Mouse (Mus musculus) midbrain, postnatal 0 days (tissue): ENCODE data around the gene Diaph3. TPM values are rescaled to one million over a fixed set of nuclear protein-coding genes. Genes with fewer than 3 reads are reported as not detected.

ENCODE experiments used
- ATAC-seq: fragments of 200-750 bp; cut with Nextera tagmentation; 2 replicates; pipeline ENCODE4 v1.8.0; 2017; ENCODE audit warnings: moderate number of reproducible peaks, mild to moderate bottlenecking, moderate TSS enrichment, moderate library complexity; ENCODE audit not compliant: low FRiP score
- DNase-seq: peaks from one replicate; pipeline ENCODE4 v3.0.0-alpha.2; 2015; ENCODE audit warnings: low spot score
- H3K27ac ChIP-seq: fragments of 300-500 bp; sonication (generic); 2 replicates; pipeline ENCODE4 v1.5.1; 2014; ENCODE audit warnings: low read depth, mild to moderate bottlenecking, low read length, mixed read lengths
- H3K27me3 ChIP-seq: fragments of 300-500 bp; sonication (generic); 2 replicates; pipeline ENCODE4 v1.6.1; 2014; ENCODE audit warnings: low read length, control low read depth, mixed read lengths; ENCODE audit not compliant: insufficient read depth
- H3K36me3 ChIP-seq: fragments of 300-500 bp; sonication (generic); 2 replicates; pipeline ENCODE4 v1.6.1; 2014; ENCODE audit warnings: low read length, control low read depth, mixed read lengths; ENCODE audit not compliant: insufficient read depth
- H3K4me1 ChIP-seq: fragments of 300-500 bp; sonication (generic); 2 replicates; pipeline ENCODE4 v1.6.1; 2014; ENCODE audit warnings: mild to moderate bottlenecking, control low read depth, antibody characterized with exemption, low read length, mixed read lengths; ENCODE audit not compliant: insufficient read depth
- H3K4me2 ChIP-seq: fragments of 300-500 bp; sonication (generic); 2 replicates; pipeline ENCODE4 v1.6.1; 2014; ENCODE audit warnings: low read depth, mild to moderate bottlenecking, low read length, mixed read lengths; ENCODE audit not compliant: poor library complexity, severe bottlenecking
- H3K4me3 ChIP-seq: fragments of 300-500 bp; sonication (generic); 2 replicates; pipeline ENCODE4 v1.5.1; 2014; ENCODE audit warnings: low read depth, mild to moderate bottlenecking, low read length, moderate library complexity
- H3K9ac ChIP-seq: fragments of 300-500 bp; sonication (generic); replicated peaks from 2 replicates; pipeline ENCODE4 v1.6.1; 2014; ENCODE audit warnings: mild to moderate bottlenecking, low read length, moderate library complexity, mixed read lengths; ENCODE audit not compliant: poor library complexity, severe bottlenecking
- H3K9me3 ChIP-seq: fragments of 300-500 bp; sonication (generic); 2 replicates; pipeline ENCODE4 v1.6.1; 2016; ENCODE audit warnings: low read length, control low read depth
- CTCF ChIP-seq: IDR thresholded peaks from 2 replicates; pipeline ENCODE4 v1.5.1; 2016; ENCODE audit warnings: antibody characterized with exemption, mild to moderate bottlenecking
- WGBS: fragments of 180-500 bp; shearing (Covaris S2); extraction: QIAGEN DNeasy Blood & Tissue Kit; methylation state at CpG from one replicate; pipeline ENCODE4 v1.1.7; 2014; 5-methylcytosine and 5-hydroxymethylcytosine counted together
- polyA plus RNA-seq: library from polyadenylated mRNA; unstranded; fragments of >200 nt; fragmentation: Nextera tagmentation; extraction: Ambion mirVana; gene quantifications from 2 replicates; pipeline ENCODE4 v1.2.1, GENCODE M21; 2015
- total RNA-seq: library from RNA; depleted of rRNA; stranded (reverse); fragments of >200 nt; gene quantifications from 2 replicates; pipeline ENCODE4 v1.2.3, GENCODE M21; 2014

The Diaph3 gene
- total and polyA plus RNA-seq, 2 experiments from 2014 or later, result 1.9 to 2.5 TPM

GRCm38 (mm10) chr14:86834269-86834668, 306.8 kb downstream of the Diaph3 start:
- H3K9me3 ChIP-seq, result no peaks in the 10 kb centered on the region
- H3K27ac ChIP-seq, result no peak overlapping the region
- H3K9ac ChIP-seq, result no peak overlapping the region
- no peaks in the 10 kb centered on the region for H3K4me1 ChIP-seq
- WGBS, result 98% methylated on average over 6 of the region's 6 CpGs
- TF ChIP-seq CTCF, result no peak
- H3K36me3 ChIP-seq, result no peaks in the 10 kb centered on the region
- H3K4me3 ChIP-seq, result no peak overlapping the region
- H3K27me3 ChIP-seq, result no peaks in the 10 kb centered on the region
- no peak overlapping the region for H3K4me2 ChIP-seq
- DNase-seq (no peak), ATAC-seq (no peak)

- Histone ChIP-seq H3K4me3 (no peak overlapping the region), H3K36me3 (no peaks in the 10 kb centered on the region), H3K9ac (no peak overlapping the region), H3K4me2 (no peak overlapping the region), H3K27me3 (no peaks in the 10 kb centered on the region), H3K9me3 (no peaks in the 10 kb centered on the region), H3K27ac (no peak overlapping the region), H3K4me1 (no peaks in the 10 kb centered on the region)
- peak; percentile 2 for DNase-seq
- no peak for ATAC-seq
- WGBS, result 66% methylated on average over 4 of the region's 4 CpGs
- TF ChIP-seq CTCF, result no peak
Measured at GRCm38 (mm10) chr14:86833003-86833402, 308.0 kb downstream of the Diaph3 start.

GRCm38 (mm10) chr14:86816246-86816645, 324.8 kb downstream of the Diaph3 start:
- Histone ChIP-seq H3K9me3 (no peaks in the 10 kb centered on the region), H3K36me3 (no peaks in the 10 kb centered on the region), H3K4me1 (no peaks in the 10 kb centered on the region), H3K27ac (no peak overlapping the region), H3K4me3 (no peak overlapping the region), H3K27me3 (no peaks in the 10 kb centered on the region), H3K4me2 (no peak overlapping the region), H3K9ac (no peak overlapping the region)
- no peak for DNase-seq
- no peak for TF ChIP-seq CTCF
- ATAC-seq, result no peak
- 95% methylated on average over 4 of the region's 4 CpGs for WGBS

- DNase-seq, result peak; percentile 15
- no peak for ATAC-seq
- no peaks in the 10 kb centered on the region for H3K9me3 ChIP-seq
Measured at GRCm38 (mm10) chr14:86788880-86789641, 352.0 kb downstream of the Diaph3 start.

GRCm38 (mm10) chr14:86786866-86787265, 354.2 kb downstream of the Diaph3 start:
- WGBS, result 28% methylated on average over 8 of the region's 8 CpGs
- H3K4me1 ChIP-seq, result no peaks in the 10 kb centered on the region
- ATAC-seq (no peak; the same call in 1 of the 2 replicates), DNase-seq (peak; percentile 64)
- TF ChIP-seq CTCF, result no peak
- no peak overlapping the region for H3K27ac ChIP-seq
- H3K9me3 ChIP-seq, result no peaks in the 10 kb centered on the region
- H3K9ac ChIP-seq, result no peak overlapping the region
- no peak overlapping the region for H3K4me2 ChIP-seq
- H3K36me3 ChIP-seq, result no peaks in the 10 kb centered on the region
- H3K4me3 ChIP-seq, result no peak overlapping the region
- no peaks in the 10 kb centered on the region for H3K27me3 ChIP-seq

More at GRCm38 (mm10) chr14:86788880-86789641, 352.0 kb downstream of the Diaph3 start:
- Histone ChIP-seq H3K36me3 (no peaks in the 10 kb centered on the region), H3K4me3 (no peak overlapping the region), H3K9ac (no peak overlapping the region), H3K4me1 (no peaks in the 10 kb centered on the region), H3K27me3 (no peaks in the 10 kb centered on the region), H3K4me2 (no peak overlapping the region), H3K27ac (no peak overlapping the region)
- WGBS, result 82% methylated on average over 6 of the region's 6 CpGs
- no peak for TF ChIP-seq CTCF

- WGBS, result 60% methylated on average over 6 of the region's 6 CpGs
- Histone ChIP-seq H3K4me2 (no peak overlapping the region), H3K27ac (no peak overlapping the region), H3K36me3 (no peaks in the 10 kb centered on the region), H3K4me3 (no peak overlapping the region), H3K27me3 (no peaks in the 10 kb centered on the region), H3K9me3 (no peaks in the 10 kb centered on the region), H3K4me1 (no peaks in the 10 kb centered on the region), H3K9ac (no peak overlapping the region)
- peak; percentile 77 for TF ChIP-seq CTCF
- no peak; the same call in 1 of the 2 replicates for ATAC-seq
- peak; percentile 81 for DNase-seq
Measured at GRCm38 (mm10) chr14:86781553-86782273, 359.3 kb downstream of the Diaph3 start.
